Mouse (Mus musculus) thymus, postnatal 36 days (tissue): Measurements from ENCODE around the gene Pold4.

ENCODE experiments used
- DNase-seq, 2 experiments: peaks; one replicate each; pipeline ENCODE4 v3.0.0; 2022; ENCODE audit warnings: mixed read lengths in 2 of 2

Pold4 gene

DNA sequence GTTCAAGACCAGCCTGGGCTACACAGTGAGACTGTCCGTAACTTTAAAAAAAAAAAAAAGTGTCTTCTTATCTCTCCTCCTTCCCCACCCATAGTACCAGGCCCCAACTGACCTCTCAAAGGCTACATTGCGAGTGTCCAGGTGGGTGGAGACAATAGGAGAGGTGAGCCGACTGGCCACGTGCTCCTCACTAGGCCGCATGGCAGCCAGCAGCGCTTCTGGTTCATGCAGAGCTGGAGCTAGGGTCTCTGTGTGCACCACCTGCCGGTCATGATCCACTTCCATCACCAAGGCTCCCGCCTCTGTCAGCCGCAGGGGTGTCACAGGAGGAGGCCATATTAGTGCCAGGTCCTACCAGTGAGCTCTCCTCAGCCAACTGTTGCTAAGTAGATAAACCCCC is 48.7 kb downstream of the Pold4 start:
- DNase-seq: no peak

DNA sequence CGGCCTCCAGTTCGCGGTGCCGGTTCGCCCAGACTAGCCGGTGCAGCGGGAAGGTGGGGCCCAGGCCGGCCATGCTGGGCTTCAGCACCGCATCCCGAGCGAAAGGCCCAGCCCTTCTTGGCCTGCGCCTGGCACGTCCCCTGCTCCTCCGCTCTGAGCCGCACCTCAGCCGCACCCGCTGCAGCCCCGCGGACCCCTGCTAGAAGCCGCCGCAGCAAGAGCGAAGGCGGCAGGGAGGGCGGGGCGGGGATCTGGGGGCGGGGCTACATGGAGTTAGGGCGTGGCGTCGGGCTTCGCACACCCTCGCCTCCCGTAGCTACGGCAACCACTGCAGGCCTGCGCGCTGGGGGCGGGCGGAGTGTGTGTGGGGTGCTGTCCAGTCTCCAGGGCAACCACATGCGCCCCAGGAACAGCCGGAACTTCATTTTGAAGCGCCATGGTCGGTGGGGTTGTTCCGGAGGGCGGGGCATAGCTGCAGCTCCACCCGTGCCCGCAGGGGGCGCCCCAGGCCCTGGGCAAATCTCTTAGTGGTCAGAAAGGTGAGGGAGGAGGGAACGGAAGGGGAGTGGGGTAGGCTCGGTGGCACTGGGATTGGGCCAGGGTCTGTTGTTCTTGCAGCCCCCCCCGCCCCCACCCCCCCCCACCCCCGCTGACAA is 51.3 kb downstream of the Pold4 start, which contains the start of gene Ankrd13d:
TSS of gene Ankrd13d (minus strand) at position 240 of the 656 bp plus-strand sequence.
- DNase-seq: peak; percentile 91 to 93
